Mouse (Mus musculus) midbrain, embryonic 16.5 days (tissue): ENCODE data around the gene B3gnt8. TPM values are rescaled to one million over a fixed set of nuclear protein-coding genes. Genes with fewer than 3 reads are reported as not detected.
"Not testable (repeated sequence)": the region's sequence is repeated elsewhere in the genome, so short reads cannot be mapped to it uniquely, and the experiment has no call there.

Experiments
- ATAC-seq: fragments of 200-750 bp; cut with Nextera tagmentation; 2 replicates; pipeline ENCODE4 v1.8.0; 2017; ENCODE audit warnings: moderate TSS enrichment
- H3K27ac ChIP-seq: fragments of 300-500 bp; sonication (generic); 2 replicates; pipeline ENCODE4 v1.5.1; 2014; ENCODE audit warnings: mild to moderate bottlenecking, low read length, mixed read lengths
- H3K27me3 ChIP-seq: fragments of 300-500 bp; sonication (generic); 2 replicates; pipeline ENCODE4 v1.6.1; 2014; ENCODE audit warnings: low read depth, low read length, mixed read lengths; ENCODE audit not compliant: control insufficient read depth, insufficient read depth
- H3K36me3 ChIP-seq: fragments of 300-500 bp; sonication (generic); 2 replicates; pipeline ENCODE4 v1.6.1; 2014; ENCODE audit warnings: mild to moderate bottlenecking, low read length, moderate library complexity, mixed read lengths; ENCODE audit not compliant: control insufficient read depth, insufficient read depth
- H3K4me1 ChIP-seq: fragments of 300-500 bp; sonication (generic); 2 replicates; pipeline ENCODE4 v1.6.1; 2014; ENCODE audit warnings: mild to moderate bottlenecking, low read length, mixed read lengths; ENCODE audit not compliant: control insufficient read depth, insufficient read depth
- H3K4me2 ChIP-seq: fragments of 300-500 bp; sonication (generic); 2 replicates; pipeline ENCODE4 v1.6.1; 2014; ENCODE audit warnings: mild to moderate bottlenecking, low read length, mixed read lengths
- H3K4me3 ChIP-seq: fragments of 300-500 bp; sonication (generic); 2 replicates; pipeline ENCODE4 v1.5.1; 2014; ENCODE audit warnings: low read depth, mild to moderate bottlenecking, low read length, moderate library complexity, mixed read lengths
- H3K9ac ChIP-seq: fragments of 300-500 bp; sonication (generic); 2 replicates; pipeline ENCODE4 v1.6.1; 2014; ENCODE audit warnings: low read depth, low read length, mixed read lengths
- H3K9me3 ChIP-seq: fragments of 300-500 bp; sonication (generic); replicated peaks from 2 replicates; pipeline ENCODE4 v1.6.1; 2014; ENCODE audit warnings: mild to moderate bottlenecking, low read length, mixed read lengths; ENCODE audit not compliant: control insufficient read depth, poor library complexity, severe bottlenecking
- WGBS: fragments of 180-500 bp; shearing (Covaris S2); extraction: QIAGEN DNeasy Blood & Tissue Kit; methylation state at CpG from one replicate; pipeline ENCODE4 v1.1.7; 2014; 5-methylcytosine and 5-hydroxymethylcytosine counted together
- polyA plus RNA-seq: library from polyadenylated mRNA; unstranded; fragments of >200 nt; fragmentation: Nextera tagmentation; extraction: Ambion mirVana; gene quantifications from 2 replicates; pipeline ENCODE4 v1.2.1, GENCODE M21; 2015

The B3gnt8 gene
- polyA plus RNA-seq = 0.64 and 0.73 TPM in 2 replicates

DNA sequence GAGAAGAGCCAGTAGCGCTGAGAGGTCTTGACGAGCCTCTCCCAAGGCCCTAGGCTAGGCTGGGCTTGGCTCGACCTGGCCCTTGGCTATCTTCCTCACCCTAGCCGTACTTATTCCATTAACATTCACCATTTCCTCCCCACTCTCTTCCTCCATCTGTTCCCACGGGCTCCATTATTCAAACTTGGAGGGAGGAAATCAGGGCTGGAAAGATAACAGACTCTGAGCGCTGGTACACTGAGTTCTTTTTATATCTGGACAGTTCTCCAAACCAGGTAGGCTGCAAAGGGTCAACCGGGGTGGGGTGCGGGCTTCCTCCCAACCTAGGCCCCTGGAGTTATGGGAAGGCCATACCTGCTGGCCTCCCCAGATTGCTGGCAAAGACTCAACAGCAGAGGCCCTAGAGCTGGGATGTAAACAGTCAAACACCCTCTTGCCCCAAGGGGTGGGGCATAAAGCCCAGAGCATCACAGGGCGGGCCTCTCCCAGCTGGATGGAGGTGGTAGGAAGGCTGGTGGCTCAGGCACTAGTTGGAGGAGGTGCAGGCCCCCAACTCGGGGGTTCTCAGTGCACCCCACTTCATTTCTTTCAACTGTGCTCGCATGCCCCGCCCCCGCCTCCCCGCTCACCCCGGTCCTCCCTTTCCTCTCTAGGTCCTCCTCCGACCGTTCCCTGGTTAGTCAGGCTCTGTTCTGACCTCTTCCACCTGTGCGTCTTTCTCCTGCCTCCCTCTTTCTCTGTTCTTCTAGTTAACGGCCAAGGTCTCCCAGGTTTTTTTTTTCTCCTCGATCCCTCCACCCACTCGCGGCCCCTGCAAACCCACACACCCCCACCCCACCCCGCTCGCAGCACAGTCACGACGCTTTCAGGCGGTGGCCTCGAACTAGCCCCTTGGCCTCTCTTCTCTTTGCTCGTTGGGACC lies at the start of gene B3gnt8:
B3gnt8 (plus strand) TSS at position 146 of the 922 bp plus-strand sequence.
- peak within 1 kb of the TSS; percentile 18 for H3K4me3 ChIP-seq
- peak within 1 kb of the TSS; percentile 36 for H3K4me2 ChIP-seq
- H3K4me1 ChIP-seq = peaks cover 4% of the 10 kb centered on the region; the same call in 1 of the 2 replicates
- H3K27ac ChIP-seq = no peak within 1 kb of the TSS
- no peaks in the 10 kb centered on the region for H3K9me3 ChIP-seq
- WGBS = 20% methylated on average over 29 of the region's 29 CpGs
- peaks cover 23% of the 10 kb centered on the region for H3K36me3 ChIP-seq
- no peak for ATAC-seq
- H3K9ac ChIP-seq = 0 out of 2 replicates have a peak within 1 kb of the TSS, but pooled peaks have one; percentile 38
- H3K27me3 ChIP-seq = peaks cover 7% of the 10 kb centered on the region

DNA sequence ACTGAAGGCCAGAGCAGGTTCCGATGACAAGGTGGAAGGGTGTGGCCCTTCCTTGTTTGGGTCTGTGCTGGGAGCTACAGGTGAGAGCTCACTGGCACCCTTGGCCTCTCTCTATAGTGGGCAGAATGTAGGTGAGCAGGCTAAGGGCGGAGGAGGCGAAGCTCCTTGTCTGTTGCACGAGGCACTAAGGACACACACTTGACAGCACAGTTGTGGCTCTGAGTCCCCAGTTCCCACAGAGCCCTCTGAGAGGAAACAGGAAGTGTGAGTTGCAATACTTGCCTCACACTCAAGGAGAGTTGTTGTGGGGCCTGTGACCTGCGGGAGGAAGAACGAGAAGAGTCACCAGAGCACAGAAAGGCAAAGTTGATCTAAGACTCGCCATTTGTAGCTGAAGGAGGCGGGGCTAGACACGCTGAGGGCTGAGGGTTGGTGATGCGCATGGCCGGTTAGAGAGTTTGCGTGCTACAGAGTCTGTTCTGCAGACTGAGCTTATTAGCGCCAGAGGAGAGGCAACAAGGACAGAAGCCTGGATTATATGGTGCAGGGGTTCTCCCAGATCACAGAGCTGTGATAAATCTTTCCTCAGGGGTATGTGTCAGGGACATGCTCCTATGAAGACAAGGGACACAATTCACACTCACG lies 49.5 kb upstream of the B3gnt8 start:
- H3K27ac ChIP-seq, H3K4me2 ChIP-seq, H3K27me3 ChIP-seq, H3K9ac ChIP-seq, H3K9me3 ChIP-seq, H3K4me1 ChIP-seq, ATAC-seq, H3K4me3 ChIP-seq, H3K36me3 ChIP-seq: not testable (repeated sequence)
- 66% methylated on average over 12 of the region's 14 CpGs for WGBS

DNA sequence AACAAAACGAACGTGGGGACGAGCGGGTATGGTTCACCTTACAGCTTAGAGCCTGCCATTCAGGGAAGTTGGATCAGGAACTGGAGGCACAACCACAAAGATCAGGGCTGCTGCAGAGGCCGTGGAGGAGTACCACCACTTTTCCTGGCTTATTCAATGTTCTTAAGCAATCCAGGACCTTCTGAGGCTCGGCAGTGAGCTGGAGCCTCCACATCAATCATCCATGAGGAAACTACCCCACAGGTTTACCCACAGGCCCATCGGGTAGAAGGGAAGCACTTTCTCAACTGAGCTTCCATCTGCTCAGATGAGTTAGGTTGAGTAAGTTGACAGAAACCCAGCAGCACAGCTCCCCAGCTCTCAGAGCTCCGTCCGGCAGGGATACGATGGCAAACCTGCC lies 47.0 kb upstream of the B3gnt8 start:
- Histone ChIP-seq H3K4me2 (no peak overlapping the region), H3K9me3 (no peaks in the 10 kb centered on the region), H3K9ac (no peak overlapping the region), H3K4me1 (0 out of 2 replicates have a peak, but pooled peaks cover 2% of the 10 kb centered on the region), H3K27ac (no peak overlapping the region), H3K36me3 (no peaks in the 10 kb centered on the region), H3K27me3 (no peaks in the 10 kb centered on the region), H3K4me3 (no peak overlapping the region)
- no peak for ATAC-seq
- 93% methylated on average over 10 of the region's 10 CpGs for WGBS

DNA sequence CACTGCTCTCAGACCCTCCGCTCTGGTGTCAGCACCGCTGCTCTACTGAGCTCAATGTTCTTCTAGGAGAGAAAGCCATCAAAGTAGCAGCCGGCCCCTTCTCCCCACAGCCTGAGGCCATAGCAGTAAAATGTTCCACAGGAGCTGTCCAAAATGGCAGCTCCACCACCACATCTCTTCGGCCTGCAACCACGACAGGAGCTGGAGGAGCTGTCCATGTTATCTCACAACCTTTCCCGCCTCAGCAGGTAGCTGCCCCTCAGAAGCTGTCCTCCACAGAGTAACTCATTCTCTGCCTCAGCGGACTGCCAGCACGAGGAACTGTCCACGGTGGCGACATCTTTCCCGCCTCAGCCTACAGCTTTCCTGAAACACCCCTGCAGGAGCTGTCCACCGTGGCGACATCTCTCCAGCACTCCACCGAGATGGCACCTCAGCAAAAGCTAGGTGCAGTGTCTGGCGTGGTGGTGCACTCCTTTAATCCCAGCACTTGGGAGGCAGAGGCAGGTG lies 44.1 kb upstream of the B3gnt8 start:
- H3K9ac ChIP-seq = no peak overlapping the region
- WGBS = 94% methylated on average over 15 of the region's 15 CpGs
- no peak overlapping the region for H3K4me3 ChIP-seq

GRCm38 (mm10) chr7:25584651-25585050 lies 41.8 kb upstream of the B3gnt8 start:
- Histone ChIP-seq H3K4me2 (no peak overlapping the region), H3K27ac (no peak overlapping the region), H3K4me3 (no peak overlapping the region), H3K9ac (no peak overlapping the region), H3K36me3 (no peaks in the 10 kb centered on the region), H3K9me3 (no peaks in the 10 kb centered on the region), H3K27me3 (no peaks in the 10 kb centered on the region), H3K4me1 (no peaks in the 10 kb centered on the region)
- ATAC-seq = no peak
- 90% methylated on average over 5 of the region's 5 CpGs for WGBS

More for the DNA sequence above, 44.1 kb upstream of the B3gnt8 start:
- no peaks in the 10 kb centered on the region for H3K9me3 ChIP-seq
- H3K27me3 ChIP-seq = no peaks in the 10 kb centered on the region
- no peak overlapping the region for H3K27ac ChIP-seq
- no peaks in the 10 kb centered on the region for H3K4me1 ChIP-seq
- no peak overlapping the region for H3K4me2 ChIP-seq
- no peaks in the 10 kb centered on the region for H3K36me3 ChIP-seq
- no peak for ATAC-seq

DNA sequence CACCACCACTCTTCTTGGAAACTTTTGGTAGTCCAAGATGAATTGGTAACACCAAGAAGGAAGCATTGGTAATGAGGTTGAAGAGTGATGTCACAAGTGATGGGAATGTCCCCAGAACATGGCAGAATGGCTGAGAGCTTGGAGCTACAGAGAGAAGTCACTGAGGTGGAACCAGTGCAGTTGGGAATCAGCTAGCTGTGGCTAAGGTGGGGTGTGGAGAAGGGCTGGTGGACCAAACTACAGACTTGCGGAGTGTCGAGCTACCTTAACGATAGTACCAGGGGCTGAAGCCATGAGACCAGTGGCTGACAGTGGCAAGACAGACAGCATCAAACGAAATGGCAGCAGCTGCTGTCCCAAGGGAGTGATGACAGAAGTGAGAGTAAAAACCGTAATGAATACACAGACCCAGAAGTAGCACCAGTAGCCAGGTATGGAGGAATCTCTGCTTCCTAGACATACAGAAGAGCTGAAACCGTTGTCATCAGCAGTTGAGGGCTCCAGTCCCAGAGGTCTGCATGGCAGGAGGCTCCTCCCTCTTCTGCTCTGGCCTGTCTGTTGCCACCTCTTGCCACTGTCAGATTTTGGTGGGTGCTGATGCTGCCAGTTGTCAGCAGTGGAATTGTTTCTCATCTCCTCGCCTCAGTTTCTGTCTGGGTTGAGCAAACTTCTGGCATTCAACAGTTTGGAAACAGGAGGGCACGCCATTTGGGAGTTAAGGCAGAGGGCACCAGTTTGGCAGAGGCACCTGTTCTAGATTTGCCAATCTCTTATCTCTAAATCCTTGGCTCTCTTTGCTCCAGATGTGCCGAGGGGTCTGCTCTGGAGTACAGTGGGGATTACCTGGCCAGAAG lies 40.9 kb upstream of the B3gnt8 start:
- H3K9me3 ChIP-seq = no peaks in the 10 kb centered on the region
- H3K9ac ChIP-seq = no peak overlapping the region
- 77% methylated on average over 9 of the region's 9 CpGs for WGBS
- no peak overlapping the region for H3K4me2 ChIP-seq
- no peak overlapping the region for H3K4me3 ChIP-seq
- H3K4me1 ChIP-seq = no peaks in the 10 kb centered on the region
- H3K27ac ChIP-seq = no peak overlapping the region
- no peaks in the 10 kb centered on the region for H3K27me3 ChIP-seq
- H3K36me3 ChIP-seq = no peaks in the 10 kb centered on the region
- ATAC-seq = no peak

DNA sequence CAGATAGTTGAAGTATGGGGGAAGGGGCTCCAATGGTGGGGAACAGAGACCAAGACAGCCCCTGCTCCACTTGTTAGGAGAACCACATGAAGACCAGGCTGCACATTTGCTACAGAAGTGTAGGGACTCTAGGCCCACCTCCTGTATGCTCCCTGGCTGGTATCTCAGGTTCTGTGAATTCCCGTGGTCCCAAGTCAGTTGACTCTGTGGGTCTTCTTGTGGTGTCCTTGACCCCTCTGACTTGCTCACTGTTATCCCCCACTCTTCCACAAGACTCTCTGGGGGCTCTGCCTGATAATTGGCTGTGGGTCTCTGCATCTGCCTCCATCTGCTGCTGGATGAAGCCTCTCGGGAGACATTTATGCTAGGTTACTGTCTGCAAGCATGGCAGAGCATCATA lies 35.2 kb upstream of the B3gnt8 start:
- no peak for ATAC-seq
- 90% methylated on average over 2 of the region's 2 CpGs for WGBS
- Histone ChIP-seq H3K4me3 (no peak overlapping the region), H3K9ac (no peak overlapping the region), H3K4me1 (no peaks in the 10 kb centered on the region), H3K36me3 (no peaks in the 10 kb centered on the region), H3K4me2 (no peak overlapping the region), H3K9me3 (no peaks in the 10 kb centered on the region), H3K27ac (no peak overlapping the region), H3K27me3 (no peaks in the 10 kb centered on the region)

DNA sequence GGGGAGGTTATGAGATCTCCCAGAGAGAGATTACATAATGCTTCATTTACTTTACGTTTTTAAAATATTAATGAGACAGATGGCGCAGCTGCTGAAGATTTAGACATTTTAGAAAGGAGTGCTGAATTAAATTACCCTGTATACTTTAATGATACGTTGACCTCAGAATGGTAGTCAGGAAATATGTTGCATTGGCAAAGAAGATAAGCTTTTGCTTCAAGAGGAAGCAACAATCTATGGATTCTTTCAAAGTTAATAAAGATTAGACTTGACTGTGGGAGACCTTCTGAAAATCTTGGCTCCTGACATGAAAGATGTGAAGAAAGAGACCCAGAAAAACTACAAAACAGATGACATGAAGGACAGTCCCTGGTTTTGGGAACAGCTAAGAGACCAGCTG lies 32.6 kb upstream of the B3gnt8 start:
- 69% methylated on average over 3 of the region's 3 CpGs for WGBS
- Histone ChIP-seq H3K27me3 (no peaks in the 10 kb centered on the region), H3K4me1 (no peaks in the 10 kb centered on the region), H3K9me3 (no peaks in the 10 kb centered on the region), H3K4me2 (no peak overlapping the region), H3K36me3 (no peaks in the 10 kb centered on the region), H3K9ac (no peak overlapping the region), H3K4me3 (no peak overlapping the region), H3K27ac (no peak overlapping the region)
- no peak for ATAC-seq
